Mouse (Mus musculus): Measurements from ENCODE around the gene Nrxn1. TPM values are rescaled to one million over a fixed set of nuclear protein-coding genes. Genes with fewer than 3 reads are reported as not detected.

Nrxn1 gene
- polyA plus RNA-seq, 1 experiment from 2014 or later = 2.1 TPM

- WGBS = 82% methylated on average over 6 of the region's 6 CpGs
- ATAC-seq = no peak
Observed at GRCm38 (mm10) chr17:90906118-90907093, 186.5 kb downstream of the Nrxn1 start.

GRCm38 (mm10) chr17:90905143-90905542, 187.7 kb downstream of the Nrxn1 start:
- H3K36me3 ChIP-seq (ENCODE audit: control insufficient read depth, insufficient read depth, low read length) = no peaks in the 10 kb centered on the region
- no peak for ATAC-seq

More at GRCm38 (mm10) chr17:90906118-90907093, 186.5 kb downstream of the Nrxn1 start:
- H3K9me3 ChIP-seq (ENCODE audit: control insufficient read depth, low read length) = no peaks in the 10 kb centered on the region
- no peak overlapping the region for H3K9ac ChIP-seq (ENCODE audit: low read depth, low read length)
- no peak overlapping the region for H3K27ac ChIP-seq (ENCODE audit: low read length)
- H3K36me3 ChIP-seq (ENCODE audit: control insufficient read depth, insufficient read depth, low read length) = no peaks in the 10 kb centered on the region
- no peak overlapping the region for H3K4me2 ChIP-seq (ENCODE audit: low read depth, low read length)
- no peaks in the 10 kb centered on the region for H3K4me1 ChIP-seq (ENCODE audit: control insufficient read depth, insufficient read depth, low read length)
- H3K27me3 ChIP-seq (replicated peaks; ENCODE audit: control insufficient read depth, insufficient read depth, low read length) = no peaks in the 10 kb centered on the region
- H3K4me3 ChIP-seq (ENCODE audit: low read length) = no peak overlapping the region

GRCm38 (mm10) chr17:90892327-90893259, 200.3 kb downstream of the Nrxn1 start:
- no peak overlapping the region for H3K9ac ChIP-seq (ENCODE audit: low read depth, low read length)
- 64% methylated on average over 4 of the region's 4 CpGs for WGBS
- H3K4me3 ChIP-seq (ENCODE audit: low read length) = no peak overlapping the region
- H3K36me3 ChIP-seq (ENCODE audit: control insufficient read depth, insufficient read depth, low read length) = no peaks in the 10 kb centered on the region
- no peak overlapping the region for H3K27ac ChIP-seq (ENCODE audit: low read length)
- H3K27me3 ChIP-seq (replicated peaks; ENCODE audit: control insufficient read depth, insufficient read depth, low read length) = no peaks in the 10 kb centered on the region
- no peaks in the 10 kb centered on the region for H3K4me1 ChIP-seq (ENCODE audit: control insufficient read depth, insufficient read depth, low read length)
- H3K9me3 ChIP-seq (ENCODE audit: control insufficient read depth, low read length) = no peaks in the 10 kb centered on the region
- no peak for ATAC-seq
- H3K4me2 ChIP-seq (ENCODE audit: low read depth, low read length) = no peak overlapping the region

More at GRCm38 (mm10) chr17:90905143-90905542, 187.7 kb downstream of the Nrxn1 start:
- Histone ChIP-seq H3K4me2 (ENCODE audit: low read depth, low read length) (no peak overlapping the region), H3K27me3 (replicated peaks; ENCODE audit: control insufficient read depth, insufficient read depth, low read length) (no peaks in the 10 kb centered on the region), H3K9me3 (ENCODE audit: control insufficient read depth, low read length) (no peaks in the 10 kb centered on the region), H3K4me3 (ENCODE audit: low read length) (no peak overlapping the region), H3K4me1 (ENCODE audit: control insufficient read depth, insufficient read depth, low read length) (no peaks in the 10 kb centered on the region), H3K9ac (ENCODE audit: low read depth, low read length) (no peak overlapping the region), H3K27ac (ENCODE audit: low read length) (no peak overlapping the region)
- WGBS = 80% methylated on average over 5 of the region's 5 CpGs

GRCm38 (mm10) chr17:90891711-90892110, 201.2 kb downstream of the Nrxn1 start:
- ATAC-seq = no peak
- H3K4me3 ChIP-seq (ENCODE audit: low read length) = no peak overlapping the region
- no peaks in the 10 kb centered on the region for H3K9me3 ChIP-seq (ENCODE audit: control insufficient read depth, low read length)
- 45% methylated on average over 1 of the region's 1 CpGs for WGBS
- H3K4me1 ChIP-seq (ENCODE audit: control insufficient read depth, insufficient read depth, low read length) = no peaks in the 10 kb centered on the region
- H3K9ac ChIP-seq (ENCODE audit: low read depth, low read length) = no peak overlapping the region
- H3K4me2 ChIP-seq (ENCODE audit: low read depth, low read length) = no peak overlapping the region
- H3K27me3 ChIP-seq (replicated peaks; ENCODE audit: control insufficient read depth, insufficient read depth, low read length) = no peaks in the 10 kb centered on the region
- H3K27ac ChIP-seq (ENCODE audit: low read length) = no peak overlapping the region
- H3K36me3 ChIP-seq (ENCODE audit: control insufficient read depth, insufficient read depth, low read length) = no peaks in the 10 kb centered on the region

GRCm38 (mm10) chr17:90857225-90857624, 235.6 kb downstream of the Nrxn1 start:
- H3K9ac ChIP-seq (ENCODE audit: low read depth, low read length) = no peak overlapping the region
- 51% methylated on average over 2 of the region's 2 CpGs for WGBS
- no peaks in the 10 kb centered on the region for H3K9me3 ChIP-seq (ENCODE audit: control insufficient read depth, low read length)

GRCm38 (mm10) chr17:90843876-90844275, 249.0 kb downstream of the Nrxn1 start:
- no peaks in the 10 kb centered on the region for H3K36me3 ChIP-seq (ENCODE audit: control insufficient read depth, insufficient read depth, low read length)
- no peaks in the 10 kb centered on the region for H3K4me1 ChIP-seq (ENCODE audit: control insufficient read depth, insufficient read depth, low read length)
- no peak overlapping the region for H3K4me3 ChIP-seq (ENCODE audit: low read length)
- no peaks in the 10 kb centered on the region for H3K9me3 ChIP-seq (ENCODE audit: control insufficient read depth, low read length)
- 48% methylated on average over 1 of the region's 1 CpGs for WGBS
- H3K4me2 ChIP-seq (ENCODE audit: low read depth, low read length) = no peak overlapping the region
- no peak for ATAC-seq
- no peak overlapping the region for H3K9ac ChIP-seq (ENCODE audit: low read depth, low read length)
- H3K27ac ChIP-seq (ENCODE audit: low read length) = no peak overlapping the region
- no peaks in the 10 kb centered on the region for H3K27me3 ChIP-seq (replicated peaks; ENCODE audit: control insufficient read depth, insufficient read depth, low read length)

More at GRCm38 (mm10) chr17:90857225-90857624, 235.6 kb downstream of the Nrxn1 start:
- Histone ChIP-seq H3K27me3 (replicated peaks; ENCODE audit: control insufficient read depth, insufficient read depth, low read length) (no peaks in the 10 kb centered on the region), H3K27ac (ENCODE audit: low read length) (no peak overlapping the region), H3K4me1 (ENCODE audit: control insufficient read depth, insufficient read depth, low read length) (no peaks in the 10 kb centered on the region), H3K4me3 (ENCODE audit: low read length) (no peak overlapping the region), H3K36me3 (ENCODE audit: control insufficient read depth, insufficient read depth, low read length) (no peaks in the 10 kb centered on the region), H3K4me2 (ENCODE audit: low read depth, low read length) (no peak overlapping the region)
- no peak for ATAC-seq

GRCm38 (mm10) chr17:90843072-90843611, 249.7 kb downstream of the Nrxn1 start:
- Histone ChIP-seq H3K27ac (ENCODE audit: low read length) (no peak overlapping the region), H3K36me3 (ENCODE audit: control insufficient read depth, insufficient read depth, low read length) (no peaks in the 10 kb centered on the region), H3K4me1 (ENCODE audit: control insufficient read depth, insufficient read depth, low read length) (no peaks in the 10 kb centered on the region), H3K4me3 (ENCODE audit: low read length) (no peak overlapping the region), H3K27me3 (replicated peaks; ENCODE audit: control insufficient read depth, insufficient read depth, low read length) (no peaks in the 10 kb centered on the region), H3K9ac (ENCODE audit: low read depth, low read length) (no peak overlapping the region), H3K9me3 (ENCODE audit: control insufficient read depth, low read length) (no peaks in the 10 kb centered on the region), H3K4me2 (ENCODE audit: low read depth, low read length) (no peak overlapping the region)
- no peak for ATAC-seq

- H3K9ac ChIP-seq (ENCODE audit: low read depth, low read length) = no peak overlapping the region
- no peaks in the 10 kb centered on the region for H3K27me3 ChIP-seq (replicated peaks; ENCODE audit: control insufficient read depth, insufficient read depth, low read length)
- H3K4me1 ChIP-seq (ENCODE audit: control insufficient read depth, insufficient read depth, low read length) = no peaks in the 10 kb centered on the region
- no peak overlapping the region for H3K4me3 ChIP-seq (ENCODE audit: low read length)
- no peaks in the 10 kb centered on the region for H3K36me3 ChIP-seq (ENCODE audit: control insufficient read depth, insufficient read depth, low read length)
- ATAC-seq = peak; percentile 55
- no peak overlapping the region for H3K27ac ChIP-seq (ENCODE audit: low read length)
- no peaks in the 10 kb centered on the region for H3K9me3 ChIP-seq (ENCODE audit: control insufficient read depth, low read length)
- no peak overlapping the region for H3K4me2 ChIP-seq (ENCODE audit: low read depth, low read length)
Observed at GRCm38 (mm10) chr17:90837022-90837414, 255.9 kb downstream of the Nrxn1 start.

Measured in intestine, embryonic 16.5 days (tissue).